Mouse (Mus musculus) gonadal fat pad, adult 2 months (tissue): ENCODE measurements around the gene Bpifb1. TPM values are rescaled to one million over a fixed set of nuclear protein-coding genes. Genes with fewer than 3 reads are reported as not detected.
"Not testable (repeated sequence)": the region's sequence is repeated elsewhere in the genome, so short reads cannot be mapped to it uniquely, and the experiment has no call there.

Experiments
- DNase-seq: peaks from one replicate; pipeline ENCODE4 v3.0.0-alpha.2; 2012; ENCODE audit warnings: low read depth
- polyA plus RNA-seq: library from polyadenylated mRNA; depleted of rRNA; stranded (reverse); fragments of >200 nt; gene quantifications from 2 replicates; pipeline ENCODE4 v1.2.3, GENCODE M21; 2012; rRNA removed

The Bpifb1 gene
- not detected in 2 replicates for polyA plus RNA-seq

DNA sequence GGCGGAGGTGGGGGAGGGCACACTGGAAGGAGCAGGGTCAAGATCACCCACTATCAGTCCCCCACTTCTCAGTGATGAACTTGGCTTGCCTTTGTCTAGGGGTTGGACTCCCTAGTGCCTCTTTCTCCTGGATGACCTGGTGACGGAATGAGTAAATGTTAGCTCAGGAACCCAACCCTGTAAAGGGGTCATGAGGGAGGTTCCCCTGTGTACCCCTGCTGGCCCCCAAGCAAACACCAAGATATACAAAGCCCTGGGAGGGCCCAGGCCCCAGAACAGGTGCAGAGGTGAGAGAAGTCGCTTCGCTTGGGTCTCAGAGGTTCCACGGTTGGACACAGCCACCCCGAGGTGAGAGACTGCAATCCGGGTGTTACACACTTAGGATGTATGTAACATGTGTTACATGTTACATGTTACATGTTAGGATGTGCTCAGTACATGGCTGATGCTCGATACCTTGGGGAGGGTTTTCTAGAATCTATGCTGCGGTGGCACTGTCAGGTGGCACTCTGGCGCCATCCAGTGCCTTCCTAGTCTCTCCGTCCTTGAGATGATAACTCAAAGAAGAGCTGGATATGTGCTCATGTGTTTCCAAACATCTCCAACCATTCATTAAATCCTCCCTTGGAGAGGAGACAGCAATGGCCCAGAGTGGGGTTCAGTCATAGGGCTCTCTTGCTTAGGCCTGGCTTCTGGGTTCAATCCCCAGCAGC lies at the start of gene Bpifb1:
TSS of gene Bpifb1 (plus strand) at position 273 of the 713 bp plus-strand sequence.
- DNase-seq = no peak

DNA sequence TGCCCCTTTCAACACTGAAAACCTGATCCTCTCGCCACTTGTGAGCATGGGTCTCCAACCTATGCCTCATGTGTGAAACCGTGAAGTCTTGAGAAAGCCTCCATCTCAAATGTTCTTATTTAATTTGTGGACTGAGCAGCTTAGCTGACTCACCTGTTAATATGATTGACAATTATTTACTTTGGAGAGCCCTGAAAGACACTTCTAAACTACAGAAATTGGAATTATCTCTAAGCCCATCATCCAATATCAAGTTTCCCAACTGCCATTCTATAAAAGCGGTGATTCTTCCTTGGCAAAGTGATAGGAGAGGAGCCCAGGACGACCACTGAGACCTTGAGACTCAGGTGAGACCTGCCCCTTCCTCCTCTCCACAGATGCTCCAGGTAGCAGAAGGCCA lies 48.0 kb upstream of the Bpifb1 start, which contains the start of gene Bpifa1:
TSS of gene Bpifa1 (plus strand) at position 301 of the 400 bp plus-strand sequence.
- DNase-seq = no peak

DNA sequence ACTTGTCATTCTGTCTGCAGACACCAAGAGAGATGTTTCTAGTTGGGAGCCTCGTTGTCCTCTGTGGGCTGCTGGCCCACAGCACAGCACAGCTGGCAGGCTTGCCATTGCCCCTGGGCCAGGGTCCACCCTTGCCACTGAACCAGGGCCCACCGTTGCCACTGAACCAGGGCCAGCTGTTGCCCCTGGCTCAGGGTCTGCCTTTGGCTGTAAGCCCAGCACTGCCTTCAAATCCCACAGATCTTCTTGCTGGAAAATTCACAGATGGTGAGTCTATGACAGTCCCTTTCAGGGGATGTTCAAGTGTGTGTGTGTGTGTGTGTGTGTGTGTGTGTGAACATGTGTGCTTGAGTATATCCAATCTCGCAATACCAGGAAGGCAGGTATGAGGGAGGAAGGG lies 46.9 kb upstream of the Bpifb1 start:
- DNase-seq = no peak

DNA sequence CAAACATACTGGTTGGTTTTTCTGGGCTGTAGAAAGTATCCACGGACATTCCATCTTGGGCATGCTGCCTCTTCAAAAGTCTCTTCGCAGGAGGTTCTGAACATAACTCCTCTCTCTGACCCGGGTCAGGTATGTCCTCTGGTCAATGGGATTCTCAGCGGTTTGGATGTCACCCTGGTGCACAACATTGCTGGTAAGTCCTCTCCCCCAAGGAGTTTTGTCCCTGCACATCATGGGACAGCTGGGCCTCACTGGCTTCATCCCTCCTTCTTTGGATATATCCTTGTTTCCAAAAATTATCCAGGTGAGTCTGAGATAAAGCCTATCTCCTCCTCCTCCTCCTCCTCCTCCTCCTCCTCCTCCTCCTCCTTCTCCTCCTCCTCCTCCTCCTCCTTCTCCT lies 43.1 kb upstream of the Bpifb1 start:
- DNase-seq = no peak

DNA sequence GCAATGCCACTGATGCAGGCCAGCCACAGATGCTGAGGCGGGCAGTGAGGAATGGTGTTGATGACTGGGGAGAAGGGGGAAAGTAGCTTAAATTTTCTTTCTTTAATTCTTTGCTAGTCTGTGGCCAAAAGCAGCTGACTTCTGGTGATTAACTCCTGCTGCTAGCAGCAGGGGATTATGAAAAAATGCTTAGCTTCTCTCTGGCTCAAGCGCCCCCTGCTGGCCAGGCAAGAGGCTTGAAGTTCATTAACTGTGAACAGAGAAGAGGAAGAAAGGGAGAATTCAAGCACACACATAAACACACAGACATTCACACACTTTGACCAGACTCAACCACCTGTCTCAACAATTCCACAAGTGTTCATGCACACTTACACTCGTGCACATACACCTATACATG lies 32.2 kb upstream of the Bpifb1 start:
- DNase-seq = no peak

DNA sequence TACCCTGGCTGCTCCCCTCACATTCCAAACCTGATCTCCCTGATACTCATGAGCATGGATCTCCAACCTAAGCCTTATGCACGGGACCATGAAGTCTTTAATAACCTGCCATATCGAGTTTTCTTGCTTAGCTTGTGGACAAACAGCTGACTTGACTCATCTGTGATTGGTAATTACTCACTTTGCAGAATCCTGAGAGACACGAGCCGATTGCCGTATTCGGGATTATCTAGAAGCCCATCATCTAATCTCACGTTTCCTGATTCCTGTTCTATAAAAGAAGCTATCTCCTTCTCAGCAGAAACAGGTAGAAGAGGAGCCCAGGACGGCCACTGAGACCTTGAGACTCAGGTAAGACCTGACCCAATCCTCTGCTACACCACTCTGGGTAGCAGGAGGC lies 28.3 kb upstream of the Bpifb1 start, which contains the start of gene Bpifa5:
TSS of gene Bpifa5 (plus strand) at position 301 of the 400 bp plus-strand sequence.
- DNase-seq = no peak

DNA sequence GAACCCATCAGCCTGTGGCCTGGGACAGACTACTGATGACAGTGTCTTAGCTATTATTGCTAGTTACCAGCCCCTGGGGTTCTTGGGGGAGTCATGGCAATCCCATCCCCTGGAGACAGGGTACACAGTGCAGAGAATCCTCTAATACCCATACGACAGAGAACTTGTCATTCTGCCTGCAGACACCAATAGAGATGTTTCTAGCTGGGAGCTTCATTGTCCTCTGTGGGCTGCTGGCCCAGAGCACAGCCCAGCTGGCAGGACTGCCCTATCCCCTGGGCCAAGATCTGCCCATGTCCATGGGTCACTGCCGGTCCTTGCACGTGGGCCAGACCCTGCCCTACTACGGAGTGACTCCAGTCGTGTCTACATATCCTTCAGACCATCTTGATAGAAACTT lies 27.3 kb upstream of the Bpifb1 start:
- no peak for DNase-seq

DNA sequence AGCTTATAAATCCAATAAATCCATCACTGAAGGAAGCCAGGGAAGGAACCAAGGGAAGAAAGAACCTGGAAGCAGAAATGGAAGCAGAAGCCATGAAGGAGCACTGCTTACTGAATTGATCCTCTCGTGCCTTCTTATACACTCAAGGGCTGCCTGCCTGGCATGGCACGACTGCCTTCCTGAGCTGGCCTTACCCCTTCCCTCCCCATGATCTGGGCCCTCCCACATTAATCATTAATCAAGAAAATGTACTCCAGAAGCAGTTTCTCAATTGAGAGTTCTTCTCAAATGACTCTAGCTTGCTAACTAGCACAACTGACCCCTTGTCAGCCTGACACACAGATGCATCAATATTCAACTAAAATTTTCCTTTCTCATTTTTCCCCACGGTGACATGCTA lies 21.4 kb upstream of the Bpifb1 start:
- no peak for DNase-seq

DNA sequence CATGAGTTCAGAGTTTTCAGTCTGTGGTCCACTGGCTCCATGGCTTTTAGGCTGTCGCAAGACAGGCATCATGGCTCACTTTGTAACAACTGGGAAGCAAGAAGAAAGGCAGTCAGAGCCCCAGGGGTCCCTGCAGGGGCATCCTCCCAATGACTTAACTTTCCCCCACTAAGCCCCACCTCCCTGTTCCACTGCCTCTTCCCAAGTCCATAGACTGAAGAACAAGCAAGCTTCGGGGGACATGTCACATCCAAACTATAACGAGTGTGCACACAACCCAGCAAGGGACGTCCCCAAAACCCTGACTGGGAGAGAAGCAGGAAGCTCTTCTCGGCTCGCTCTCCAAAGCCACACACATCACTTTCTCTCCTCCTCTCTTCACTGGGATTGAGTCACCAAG lies 19.0 kb upstream of the Bpifb1 start:
- DNase-seq = no peak

DNA sequence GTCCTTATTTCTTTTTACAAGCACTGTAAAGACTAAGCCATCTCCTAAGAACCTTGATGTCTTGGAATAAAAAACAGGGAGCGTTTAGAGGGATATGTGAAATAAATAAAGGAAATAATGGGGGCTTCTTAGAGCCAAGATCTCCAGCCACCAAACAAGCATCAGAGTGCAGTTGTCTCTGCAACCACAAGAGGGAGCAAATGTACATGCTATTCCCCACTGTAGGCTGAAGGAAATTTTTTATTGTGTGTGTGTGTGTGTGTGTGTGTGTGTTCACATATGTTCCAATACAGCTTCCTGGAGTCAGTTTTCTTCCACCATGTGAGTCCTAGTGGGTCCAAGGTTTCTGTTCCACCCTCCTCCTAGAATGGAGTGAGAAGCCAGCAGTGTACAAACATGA lies 17.3 kb upstream of the Bpifb1 start:
- DNase-seq = no peak

DNA sequence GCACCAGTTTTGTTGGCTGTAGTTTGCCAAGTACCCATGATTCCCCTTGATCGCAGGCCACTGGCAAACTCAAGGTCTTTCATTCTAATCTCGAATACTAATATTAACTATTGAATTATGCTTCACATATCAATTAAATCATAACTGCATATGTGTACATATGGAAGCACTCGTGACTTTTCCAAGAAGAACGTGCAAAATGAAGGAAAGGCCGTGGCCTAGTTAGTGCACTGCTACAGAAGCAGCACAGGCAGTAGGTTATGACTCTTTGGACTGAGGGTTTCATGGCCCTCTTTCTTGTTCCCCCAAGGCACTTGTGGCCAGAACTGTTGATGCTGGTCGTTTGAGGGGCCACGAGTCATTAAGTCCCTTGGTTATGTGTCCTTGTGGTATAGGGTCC lies 8.7 kb upstream of the Bpifb1 start:
- DNase-seq = not testable (repeated sequence)

DNA sequence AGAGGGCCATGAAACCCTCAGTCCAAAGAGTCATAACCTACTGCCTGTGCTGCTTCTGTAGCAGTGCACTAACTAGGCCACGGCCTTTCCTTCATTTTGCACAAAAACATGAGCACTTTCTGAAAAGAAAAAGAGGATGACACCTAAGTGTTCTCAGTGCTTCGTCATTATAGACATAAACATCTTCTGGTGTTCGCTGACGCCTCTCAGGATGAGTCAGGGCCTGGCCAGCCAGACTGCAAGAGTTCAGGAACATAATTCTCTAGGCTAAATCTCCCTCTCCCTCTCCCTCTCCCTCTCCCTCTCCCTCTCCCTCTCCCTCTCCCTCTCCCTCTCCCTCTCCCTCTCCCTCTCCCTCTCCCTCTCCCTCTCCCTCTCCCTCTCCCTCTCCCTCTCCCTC lies 7.6 kb upstream of the Bpifb1 start:
- DNase-seq = not testable (repeated sequence)

DNA sequence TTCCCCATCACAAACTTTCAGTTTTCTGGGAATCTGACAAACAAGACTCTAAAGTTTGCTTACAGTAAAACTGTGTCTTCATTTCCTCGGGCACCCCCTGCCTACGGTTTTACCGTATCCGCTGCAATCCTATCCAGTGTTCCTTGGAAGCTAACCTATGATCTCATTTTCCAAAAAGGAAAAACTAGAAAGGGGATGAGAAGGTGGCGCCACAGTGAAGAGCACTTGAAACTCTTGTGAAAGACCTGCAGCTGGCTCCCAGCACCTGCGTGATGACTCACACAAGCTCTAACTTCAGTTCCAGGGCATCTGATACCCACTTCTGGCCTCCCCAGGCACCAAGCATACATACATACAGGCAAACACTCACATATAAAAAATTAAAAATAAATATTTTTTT lies 5.3 kb upstream of the Bpifb1 start:
- DNase-seq = no peak

DNA sequence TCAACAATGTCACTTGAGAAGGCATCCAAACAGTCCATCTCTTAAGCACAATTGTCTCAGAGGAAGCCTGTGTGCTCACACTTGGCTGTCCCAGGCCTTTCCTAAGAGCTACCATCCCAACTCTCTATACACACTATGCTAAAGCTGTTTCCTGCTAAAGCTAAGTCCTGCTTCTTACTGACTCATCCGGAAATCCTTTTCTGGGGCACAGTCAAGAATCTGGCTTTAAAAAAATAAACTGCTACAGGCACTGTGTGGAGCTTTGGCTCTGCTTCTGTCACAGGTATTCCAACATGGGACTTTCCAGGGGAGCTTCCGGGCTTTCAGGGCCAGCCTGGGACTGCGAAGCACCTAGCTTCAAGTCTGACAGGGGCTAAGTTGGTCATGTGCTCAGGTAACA lies 4.9 kb upstream of the Bpifb1 start:
- no peak for DNase-seq

DNA sequence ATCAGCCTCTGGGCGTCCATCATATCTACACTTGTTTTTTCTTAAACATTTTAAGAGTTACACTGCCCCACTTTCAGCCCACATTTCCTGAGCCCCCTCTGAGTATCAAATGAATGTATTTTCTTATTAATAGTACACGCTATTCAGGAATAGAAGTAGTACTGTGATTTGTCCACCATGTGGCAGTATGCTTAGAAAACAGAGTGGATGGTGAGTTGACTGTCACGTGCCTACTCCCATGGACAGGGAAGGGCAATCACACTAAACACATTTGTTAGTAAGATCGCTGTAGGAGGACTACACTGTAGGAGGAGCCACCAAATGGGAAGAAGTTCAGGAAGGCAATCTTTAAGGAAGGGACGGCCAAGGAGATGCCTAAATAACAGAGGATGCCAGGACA lies 3.1 kb upstream of the Bpifb1 start:
- no peak for DNase-seq

DNA sequence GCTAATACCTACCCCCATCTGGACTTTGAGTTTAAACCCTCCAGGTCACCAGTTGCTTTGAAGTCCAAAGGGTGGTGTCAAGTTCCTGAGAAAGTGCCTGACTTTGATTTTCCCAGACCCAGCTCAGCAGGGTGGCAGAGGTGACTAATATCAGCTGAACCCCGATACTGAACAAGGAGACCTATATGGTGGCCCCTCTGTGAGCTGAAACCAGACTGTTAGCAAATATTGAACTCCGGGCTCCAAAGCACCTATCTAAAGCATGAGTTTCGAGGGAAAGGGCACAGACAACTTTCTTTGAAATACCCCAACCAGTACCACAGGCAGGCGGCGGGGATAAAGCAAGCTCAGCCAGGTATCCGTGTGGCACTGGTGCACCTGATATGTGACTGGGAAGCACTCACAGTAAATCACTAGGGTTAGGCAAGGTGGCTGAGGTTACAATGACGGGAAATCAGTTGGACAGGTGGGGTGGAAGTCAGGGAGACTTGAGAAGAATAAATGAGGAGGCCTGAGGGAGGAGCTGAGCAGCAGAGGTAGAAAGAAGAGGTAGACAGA lies 662 bp upstream of the Bpifb1 start:
- no peak for DNase-seq

DNA sequence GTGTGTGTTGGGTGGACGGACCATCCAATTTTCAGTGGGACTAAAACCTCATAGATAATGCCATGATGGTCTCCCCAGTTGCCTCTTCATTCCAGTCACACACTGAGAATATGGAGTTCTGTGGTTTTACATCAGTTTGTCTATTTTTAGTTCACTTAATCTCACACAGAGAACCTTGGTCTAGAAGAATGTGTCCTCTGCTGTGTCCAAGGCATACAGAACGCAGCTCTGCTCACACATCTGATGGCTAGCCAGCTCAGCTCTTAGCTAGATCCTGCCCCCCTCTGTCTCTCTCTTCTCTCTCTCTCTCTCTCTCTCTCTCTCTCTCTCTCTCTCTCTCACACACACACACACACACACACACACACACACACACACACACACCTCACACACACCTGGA lies 1.5 kb downstream of the Bpifb1 start:
- DNase-seq = no peak

DNA sequence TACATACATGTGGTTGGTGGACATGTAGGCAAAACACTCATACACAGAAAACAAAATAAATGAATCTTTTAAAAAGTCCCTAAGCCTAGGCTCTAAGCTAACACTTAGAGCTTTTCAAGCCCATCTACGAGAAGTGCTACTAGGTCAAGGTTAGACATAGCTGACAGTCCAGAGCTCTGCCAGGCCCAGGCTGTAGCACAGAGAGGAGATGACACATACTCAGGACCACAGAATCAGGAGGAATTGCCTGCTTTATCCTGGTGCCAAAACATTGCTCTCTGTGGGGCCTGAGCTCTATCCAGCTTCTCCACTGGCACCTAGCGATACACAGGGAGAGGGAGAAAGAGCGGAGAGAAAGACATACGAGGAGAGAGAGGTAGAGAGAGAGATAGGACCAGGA lies 2.5 kb downstream of the Bpifb1 start:
- no peak for DNase-seq

DNA sequence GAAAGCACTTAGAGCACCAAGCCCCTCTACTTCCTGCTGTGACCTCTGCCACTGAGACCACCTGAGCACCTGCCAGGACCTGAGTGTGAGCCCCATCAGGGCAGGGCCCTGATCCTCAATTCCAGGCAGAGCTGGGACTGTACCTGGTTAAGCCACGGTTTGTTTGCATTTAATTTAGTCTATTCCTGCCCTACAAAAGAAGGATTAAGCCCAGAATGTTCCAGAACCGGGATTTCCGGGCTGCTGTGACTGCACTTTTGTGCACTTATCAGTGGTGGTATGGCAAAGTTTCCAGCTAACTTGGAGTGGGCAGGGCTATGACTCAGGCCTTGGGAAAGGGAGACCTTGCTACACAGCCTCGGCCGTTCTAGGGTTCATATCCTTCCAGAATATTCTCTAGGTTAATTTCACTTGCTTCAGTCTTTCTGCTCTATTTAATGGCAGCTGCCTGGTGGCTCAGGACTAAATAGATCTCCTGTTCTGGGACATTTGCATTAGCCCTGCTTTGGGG lies 3.4 kb downstream of the Bpifb1 start:
- DNase-seq = no peak

DNA sequence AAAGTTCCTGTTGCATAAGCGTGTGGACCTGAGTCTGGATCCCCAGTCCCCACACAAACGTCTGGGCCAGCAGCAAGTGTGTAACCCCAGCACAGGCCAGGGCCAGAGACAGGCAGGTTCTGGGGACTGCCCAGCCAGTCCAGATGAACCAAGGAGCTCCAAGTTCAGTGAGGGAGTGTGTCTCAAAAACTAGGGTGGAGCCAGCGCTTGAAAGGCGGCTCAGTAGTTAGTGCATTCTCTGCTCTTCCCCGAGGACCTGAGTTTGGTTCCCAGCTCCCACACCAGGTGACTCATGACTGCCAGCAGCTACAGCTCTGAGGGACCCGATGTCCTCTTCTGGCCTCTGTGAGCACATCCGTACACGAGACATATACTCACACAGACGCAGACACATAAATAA lies 6.4 kb downstream of the Bpifb1 start:
- DNase-seq = no peak

DNA sequence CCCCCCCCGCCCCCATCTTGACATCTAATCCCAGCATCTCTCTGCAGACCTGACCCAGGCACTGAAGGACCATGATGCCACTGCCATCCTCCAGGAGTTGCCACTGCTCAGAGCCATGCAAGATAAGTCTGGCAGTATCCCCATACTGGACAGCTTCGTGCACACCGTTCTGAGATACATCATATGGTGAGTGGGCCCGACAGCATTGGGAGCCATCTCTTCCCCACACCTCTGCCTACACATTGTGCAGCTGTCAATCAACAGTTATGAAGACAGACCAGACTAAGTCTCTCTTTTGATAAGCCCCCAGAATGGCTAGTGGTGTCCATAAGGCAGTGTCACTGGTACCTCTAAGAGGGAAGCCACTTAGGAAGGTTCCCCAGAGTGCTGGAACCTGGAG lies 14.0 kb downstream of the Bpifb1 start:
- no peak for DNase-seq

DNA sequence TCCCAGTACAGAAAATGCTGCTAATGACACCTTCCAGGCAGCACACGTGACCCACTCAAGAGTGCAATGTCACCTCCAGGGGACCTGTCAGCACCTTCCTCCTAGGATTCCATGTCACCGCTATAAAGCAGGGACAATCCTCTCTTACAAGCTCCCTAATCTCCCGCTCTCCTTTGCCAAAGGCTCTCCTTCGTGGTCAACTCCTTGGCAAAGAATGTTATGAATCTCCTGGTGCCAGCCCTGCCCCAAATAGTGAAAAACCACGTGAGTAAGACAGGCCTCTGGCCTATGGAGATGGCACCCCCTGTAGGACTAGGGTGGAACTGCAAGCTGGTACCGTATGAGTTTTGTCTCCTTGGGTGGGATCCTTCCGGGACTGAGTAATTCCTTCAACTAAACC lies 16.3 kb downstream of the Bpifb1 start:
- no peak for DNase-seq

DNA sequence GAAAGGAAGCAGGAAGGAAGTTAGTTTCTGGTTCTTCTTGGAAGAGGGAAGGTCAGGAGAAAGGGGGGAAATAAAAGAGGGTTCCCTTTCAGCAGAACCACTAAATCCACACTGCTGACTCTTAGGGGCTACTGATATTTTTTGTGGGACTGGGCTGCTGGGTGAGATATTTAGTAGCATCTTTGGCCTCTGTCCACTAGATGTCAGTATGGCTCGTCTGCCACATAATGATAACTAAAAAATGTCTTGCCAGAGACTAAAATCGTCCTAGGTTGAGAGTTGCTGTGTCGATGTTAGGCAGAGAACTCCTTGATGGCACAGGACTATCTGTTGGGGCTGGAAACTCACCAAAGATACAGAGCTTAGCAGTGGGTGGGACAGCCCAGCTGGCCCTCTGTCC lies 18.5 kb downstream of the Bpifb1 start:
- no peak for DNase-seq

DNA sequence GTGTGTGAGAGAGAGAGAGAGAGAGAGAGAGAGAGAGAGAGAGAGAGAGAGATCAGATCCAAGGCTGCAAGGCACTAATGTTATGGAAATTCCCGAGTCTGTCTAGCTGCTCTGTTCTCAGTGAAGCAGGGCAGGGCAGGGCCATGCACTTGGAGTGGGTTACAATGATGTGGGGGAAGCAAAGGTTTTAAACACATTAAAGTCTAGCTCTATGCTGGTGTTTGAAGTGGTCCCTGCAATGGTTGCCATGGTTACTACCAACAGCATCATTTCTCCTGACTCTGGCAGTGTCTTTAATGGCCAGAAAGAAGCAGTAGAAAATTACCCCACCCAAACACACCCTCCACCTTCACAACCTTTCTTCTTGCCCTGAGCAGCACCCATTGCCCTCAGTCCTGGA lies 20.5 kb downstream of the Bpifb1 start:
- no peak for DNase-seq
